21 mouse cellular contexts compared by ENCODE assay signal in genomic region chr6:136277685-136278084, GRCm38 (mm10). TPM values are rescaled to one million over a fixed set of nuclear protein-coding genes. Genes with fewer than 3 reads are reported as not detected.
"Had no signal": no experiment of that assay in that cellular context is flagged by ENCODE, and none has a peak within 500 bp of the region (broad histone marks: within the 10 kb centered on the region; RNA-seq: fewer than 3 reads in every experiment).

No protein-coding gene starts in this region.

- H3K27me3 ChIP-seq: liver, embryonic 13.5 days; liver, embryonic 15.5 days; megakaryocyte, embryonic 14.5 days; midbrain, embryonic 13.5 days; midbrain, embryonic 15.5 days; neural tube, embryonic 12.5 days; stomach, embryonic 15.5 days had no signal

- DNase-seq: liver; liver, embryonic 13.5 days; liver, postnatal 0 days; lung, postnatal 10 days; right cerebral cortex, postnatal 14 days; thymus, adult 18-20 months; thymus, postnatal 14 days; thymus, postnatal 36 days had no signal

- H3K9ac ChIP-seq: liver, embryonic 13.5 days; liver, embryonic 15.5 days; liver, postnatal 0 days; midbrain, embryonic 13.5 days; midbrain, embryonic 15.5 days; neural tube, embryonic 12.5 days; stomach, embryonic 15.5 days had no signal

- H3K4me1 ChIP-seq: liver, embryonic 13.5 days; liver, embryonic 15.5 days; megakaryocyte, embryonic 14.5 days; midbrain, embryonic 13.5 days; midbrain, embryonic 15.5 days; neural tube, embryonic 12.5 days; stomach, embryonic 15.5 days had no signal

- H3K4me2 ChIP-seq: liver, embryonic 11.5 days; liver, embryonic 13.5 days; liver, embryonic 15.5 days; midbrain, embryonic 11.5 days; midbrain, embryonic 13.5 days; midbrain, embryonic 15.5 days; neural tube, embryonic 12.5 days; stomach, embryonic 15.5 days had no signal

- H3K36me3 ChIP-seq: liver, embryonic 13.5 days; liver, embryonic 15.5 days; midbrain, embryonic 13.5 days; midbrain, embryonic 15.5 days; neural tube, embryonic 12.5 days; stomach, embryonic 15.5 days had no signal

- H3K4me3 ChIP-seq: liver, embryonic 13.5 days; liver, embryonic 15.5 days; megakaryocyte, embryonic 14.5 days; midbrain, embryonic 13.5 days; midbrain, embryonic 15.5 days; neural tube, embryonic 12.5 days; stomach, embryonic 15.5 days had no signal

- ATAC-seq: liver, postnatal 0 days; midbrain, embryonic 13.5 days; midbrain, embryonic 15.5 days had no signal

- H3K9me3 ChIP-seq: liver, embryonic 13.5 days; liver, embryonic 15.5 days; midbrain, embryonic 13.5 days; midbrain, embryonic 15.5 days; neural tube, embryonic 12.5 days; stomach, embryonic 15.5 days had no signal

- H3K27ac ChIP-seq: liver, embryonic 13.5 days; liver, embryonic 15.5 days; macrophage; midbrain, embryonic 13.5 days; midbrain, embryonic 15.5 days; neural tube, embryonic 12.5 days; stomach, embryonic 15.5 days had no signal

RNA-seq across cellular contexts. Expression of gene Gm8994, which starts 49.7 kb away (rescaled TPM):
- polyA plus RNA-seq: liver, embryonic 11.5 days; liver, embryonic 13.5 days; liver, embryonic 15.5 days; liver, postnatal 0 days; macrophage; midbrain, embryonic 11.5 days; midbrain, embryonic 13.5 days; midbrain, embryonic 15.5 days; midbrain, postnatal 0 days; neural tube, embryonic 12.5 days; neural tube, embryonic 14.5 days; spleen, adult 2 months; thymus, postnatal 0 days had no signal
